Mouse (Mus musculus) kidney, postnatal 0 days (tissue): Measurements from ENCODE around the gene Sdccag8. TPM values are rescaled to one million over a fixed set of nuclear protein-coding genes. Genes with fewer than 3 reads are reported as not detected.
A peak's percentile ranks its signal among the peaks of the same experiment; 100 is the strongest.

ENCODE experiments used
- ATAC-seq: fragments of 200-750 bp; cut with Nextera tagmentation; replicated peaks from 2 replicates; pipeline ENCODE4 v1.8.0; 2017; ENCODE audit warnings: low read depth, moderate number of reproducible peaks, moderate TSS enrichment, moderate library complexity; ENCODE audit not compliant: low FRiP score
- DNase-seq: peaks from one replicate; pipeline ENCODE4 v3.0.0-alpha.2; 2016; ENCODE audit warnings: low spot score
- H3K27ac ChIP-seq: fragments of 300-500 bp; sonication (generic); 2 replicates; pipeline ENCODE4 v1.5.1; 2014; ENCODE audit warnings: mild to moderate bottlenecking
- H3K27me3 ChIP-seq: fragments of 300-500 bp; sonication (generic); 2 replicates; pipeline ENCODE4 v1.6.1; 2014; ENCODE audit warnings: low read length, mixed read lengths; ENCODE audit not compliant: insufficient read depth
- H3K36me3 ChIP-seq: fragments of 300-500 bp; sonication (generic); 2 replicates; pipeline ENCODE4 v1.6.1; 2014; ENCODE audit warnings: low read length, mixed read lengths; ENCODE audit not compliant: insufficient read depth
- H3K4me1 ChIP-seq: fragments of 300-500 bp; sonication (generic); replicated peaks from 2 replicates; pipeline ENCODE4 v1.6.1; 2014; ENCODE audit warnings: antibody characterized with exemption, low read length, mixed read lengths; ENCODE audit not compliant: insufficient read depth
- H3K4me2 ChIP-seq: fragments of 300-500 bp; sonication (generic); 2 replicates; pipeline ENCODE4 v1.6.1; 2014; ENCODE audit warnings: mild to moderate bottlenecking, low read length, moderate library complexity, mixed read lengths
- H3K4me3 ChIP-seq: fragments of 300-500 bp; sonication (generic); replicated peaks from 2 replicates; pipeline ENCODE4 v1.5.1; 2014; ENCODE audit warnings: low read depth, low read length
- H3K9ac ChIP-seq: fragments of 300-500 bp; sonication (generic); 2 replicates; pipeline ENCODE4 v1.6.1; 2014; ENCODE audit warnings: low read depth, low read length
- H3K9me3 ChIP-seq: fragments of 300-500 bp; sonication (generic); replicated peaks from 2 replicates; pipeline ENCODE4 v1.6.1; 2016; ENCODE audit warnings: low read length, inconsistent platforms, mixed read lengths
- CTCF ChIP-seq: IDR thresholded peaks from 2 replicates; pipeline ENCODE4 v1.5.1; 2016; ENCODE audit warnings: antibody characterized with exemption, low read depth, mild to moderate bottlenecking, moderate library complexity
- WGBS: fragments of 180-500 bp; shearing (Covaris S2); extraction: QIAGEN DNeasy Blood & Tissue Kit; methylation state at CpG from one replicate; pipeline ENCODE4 v1.1.7; 2014; 5-methylcytosine and 5-hydroxymethylcytosine counted together
- polyA plus RNA-seq: library from polyadenylated mRNA; unstranded; fragments of >200 nt; fragmentation: Nextera tagmentation; extraction: Ambion mirVana; gene quantifications from 2 replicates; pipeline ENCODE4 v1.2.1, GENCODE M21; 2015

The Sdccag8 gene
- polyA plus RNA-seq: 22.7 and 27.0 TPM in 2 replicates

DNA sequence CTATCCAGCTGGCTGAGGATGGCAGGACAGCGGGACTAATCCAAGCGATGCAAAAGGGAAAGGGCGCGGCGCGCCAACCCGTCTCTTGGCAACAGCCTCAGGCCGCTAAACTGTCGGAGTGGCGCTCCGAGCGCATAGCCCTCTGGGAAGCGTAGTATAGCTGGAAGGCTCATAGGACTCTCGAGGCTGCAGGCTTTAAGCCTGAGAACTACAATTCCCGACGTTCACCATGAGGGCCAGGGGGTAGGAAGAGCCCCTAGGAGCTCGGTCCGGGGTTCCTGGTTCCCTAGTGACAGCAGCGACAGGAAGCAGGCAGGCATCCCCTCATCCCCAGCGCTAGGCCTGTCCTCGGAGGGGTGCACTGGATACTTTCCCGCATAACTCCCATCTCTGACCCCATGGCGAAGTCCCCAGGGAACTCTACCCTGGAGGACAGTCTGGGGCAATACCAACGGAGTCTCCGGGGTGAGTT, at the start of gene Sdccag8:
Gene Sdccag8 (plus strand): TSS at position 70 of the 472 bp plus-strand sequence.
- TF ChIP-seq CTCF: no peak
- Histone ChIP-seq H3K27me3 (no peaks in the 10 kb centered on the region), H3K9me3 (no peaks in the 10 kb centered on the region), H3K4me2 (peak within 1 kb of the TSS; percentile 64), H3K4me3 (peak within 1 kb of the TSS; percentile 87), H3K9ac (peak within 1 kb of the TSS; percentile 73), H3K36me3 (no peaks in the 10 kb centered on the region), H3K4me1 (no peaks in the 10 kb centered on the region), H3K27ac (peak within 1 kb of the TSS; percentile 91)
- ATAC-seq: peak; percentile 96
- WGBS: under 1% methylated on average over 25 of the region's 25 CpGs
- DNase-seq: peak; percentile 99

GRCm38 (mm10) chr1:176774533-176774932, 39.9 kb upstream of the Sdccag8 start:
- no peak overlapping the region for H3K9ac ChIP-seq
- DNase-seq: no peak
- 87% methylated on average over 4 of the region's 4 CpGs for WGBS
- ATAC-seq: no peak
- TF ChIP-seq CTCF: no peak
- H3K36me3 ChIP-seq: peaks cover 9% of the 10 kb centered on the region; the same call in 1 of the 2 replicates
- H3K4me2 ChIP-seq: no peak overlapping the region
- no peak overlapping the region for H3K27ac ChIP-seq
- no peaks in the 10 kb centered on the region for H3K27me3 ChIP-seq
- H3K4me3 ChIP-seq: no peak overlapping the region
- H3K4me1 ChIP-seq: no peaks in the 10 kb centered on the region
- H3K9me3 ChIP-seq: no peaks in the 10 kb centered on the region

DNA sequence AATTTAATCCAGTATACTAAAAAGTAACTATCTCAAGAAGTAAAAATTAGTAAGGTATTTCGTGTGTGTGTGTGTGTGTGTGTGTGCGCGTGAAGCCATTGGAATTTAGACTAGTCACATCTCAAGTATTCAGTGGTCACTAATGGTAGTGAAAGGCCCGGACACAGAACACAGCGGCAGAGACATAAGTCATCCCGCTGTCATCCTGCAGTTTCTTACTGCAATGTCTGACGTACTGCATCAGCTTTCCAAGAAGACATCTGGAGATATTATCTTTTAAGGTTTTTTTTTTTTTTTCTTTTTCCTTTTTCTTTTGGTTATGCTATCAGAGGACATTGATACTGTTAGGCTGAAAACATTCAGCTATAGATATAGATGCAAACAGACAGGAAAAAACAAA, 25.1 kb upstream of the Sdccag8 start:
- TF ChIP-seq CTCF: no peak
- Histone ChIP-seq H3K9ac (no peak overlapping the region), H3K27me3 (no peaks in the 10 kb centered on the region), H3K27ac (no peak overlapping the region), H3K9me3 (no peaks in the 10 kb centered on the region), H3K4me1 (no peaks in the 10 kb centered on the region), H3K4me3 (no peak overlapping the region), H3K4me2 (no peak overlapping the region), H3K36me3 (peaks cover 11% of the 10 kb centered on the region; the same call in 1 of the 2 replicates)
- WGBS: 82% methylated on average over 7 of the region's 7 CpGs
- no peak for ATAC-seq
- DNase-seq: no peak

- Histone ChIP-seq H3K27ac (no peak overlapping the region), H3K4me3 (no peak overlapping the region), H3K9me3 (no peaks in the 10 kb centered on the region), H3K4me1 (no peaks in the 10 kb centered on the region), H3K36me3 (peaks cover 3% of the 10 kb centered on the region; the same call in 1 of the 2 replicates), H3K9ac (no peak overlapping the region), H3K27me3 (no peaks in the 10 kb centered on the region), H3K4me2 (no peak overlapping the region)
- ATAC-seq: no peak
- no peak for DNase-seq
- WGBS: 83% methylated on average over 1 of the region's 1 CpGs
- TF ChIP-seq CTCF: no peak
Observed at GRCm38 (mm10) chr1:176792175-176792574, 22.3 kb upstream of the Sdccag8 start.

DNA sequence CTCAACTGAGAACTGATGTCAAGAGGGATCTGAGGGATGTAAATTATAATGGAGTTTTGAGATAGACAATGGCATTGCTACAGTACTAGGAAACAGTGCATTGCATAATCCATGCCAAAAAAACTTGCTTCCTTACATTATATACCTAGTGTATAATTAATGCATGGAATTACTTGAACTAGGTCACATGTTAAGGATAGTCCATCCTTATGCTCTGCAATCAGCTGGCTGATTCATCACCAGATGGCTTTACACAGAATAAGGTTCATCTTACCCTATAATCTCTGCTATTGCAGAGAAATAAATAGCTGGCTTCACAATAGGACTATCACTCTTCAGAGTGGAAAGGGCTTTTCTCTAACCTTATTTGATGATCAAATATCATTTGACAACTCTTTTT, 15.8 kb upstream of the Sdccag8 start:
- TF ChIP-seq CTCF: no peak
- H3K4me2 ChIP-seq: no peak overlapping the region
- no peaks in the 10 kb centered on the region for H3K36me3 ChIP-seq
- H3K9me3 ChIP-seq: no peaks in the 10 kb centered on the region
- H3K4me3 ChIP-seq: no peak overlapping the region
- H3K4me1 ChIP-seq: no peaks in the 10 kb centered on the region; the same call in 1 of the 2 replicates
- H3K27ac ChIP-seq: no peak overlapping the region
- H3K27me3 ChIP-seq: no peaks in the 10 kb centered on the region
- DNase-seq (no peak), ATAC-seq (no peak)
- no peak overlapping the region for H3K9ac ChIP-seq

DNA sequence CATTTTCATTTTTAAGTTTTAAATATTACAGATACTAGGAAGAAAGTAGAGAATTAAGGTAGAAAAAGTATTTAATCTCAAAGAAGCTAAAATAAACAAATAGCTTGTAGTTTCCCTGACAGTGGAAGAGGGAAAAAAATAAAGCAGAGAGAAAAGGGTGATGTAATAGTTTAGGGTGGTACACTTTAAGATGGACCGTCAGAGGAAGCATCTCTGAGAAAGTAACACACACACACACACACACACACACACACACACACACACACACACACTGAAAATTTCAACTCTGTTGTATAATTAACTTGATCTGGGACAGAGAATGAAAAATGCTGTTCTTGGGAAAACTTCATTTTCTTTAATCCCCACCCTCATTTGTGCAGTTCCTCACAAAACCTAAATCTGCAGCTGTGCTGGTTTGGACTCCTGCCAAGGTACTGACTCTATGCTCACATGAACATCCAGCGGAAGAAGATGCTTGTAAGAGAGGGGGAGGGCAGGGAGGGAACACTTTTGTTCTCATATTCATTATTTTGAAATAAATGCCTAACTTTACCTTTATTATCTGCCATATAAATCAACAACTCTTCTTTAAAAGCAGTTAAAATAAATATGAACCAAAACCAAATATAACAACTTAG, 13.6 kb upstream of the Sdccag8 start:
- Histone ChIP-seq H3K36me3 (no peaks in the 10 kb centered on the region), H3K9me3 (no peaks in the 10 kb centered on the region), H3K4me2 (no peak overlapping the region), H3K4me1 (no peaks in the 10 kb centered on the region; the same call in 1 of the 2 replicates), H3K4me3 (no peak overlapping the region), H3K27ac (no peak overlapping the region), H3K9ac (no peak overlapping the region), H3K27me3 (no peaks in the 10 kb centered on the region)
- 21% methylated on average over 2 of the region's 2 CpGs for WGBS
- DNase-seq (peak; percentile 89), ATAC-seq (no peak)
- TF ChIP-seq CTCF: no peak
